Mouse (Mus musculus) lung, adult 2 months (tissue): ENCODE data around the gene Atg9a. TPM values are rescaled to one million over a fixed set of nuclear protein-coding genes. Genes with fewer than 3 reads are reported as not detected.

Source experiments
- DNase-seq: peaks from one replicate; pipeline ENCODE4 v3.0.0; 2022
- H3K4me1 ChIP-seq: fragments of 200-500 bp; 2 replicates; pipeline ENCODE4 v1.6.1; 2011; ENCODE audit warnings: low read length; ENCODE audit not compliant: control insufficient read depth, insufficient read depth
- H3K4me3 ChIP-seq: fragments of 200-500 bp; replicated peaks from 2 replicates; pipeline ENCODE3; 2011; ENCODE audit warnings: low read depth, mild to moderate bottlenecking, control low read depth, low read length; ENCODE audit errors: extremely low read depth
- CTCF ChIP-seq: fragments of 200-500 bp; IDR thresholded peaks from 2 replicates; pipeline ENCODE4 v1.5.1; 2011; ENCODE audit warnings: mild to moderate bottlenecking, low read length, control low read depth; ENCODE audit not compliant: insufficient read depth
- POLR2A ChIP-seq: fragments of 200-500 bp; IDR thresholded peaks from 2 replicates; pipeline ENCODE4 v1.6.1; 2011; ENCODE audit warnings: low read depth, mild to moderate bottlenecking, control low read depth, low read length, borderline replicate concordance; ENCODE audit errors: extremely low read depth
- whole genome bisulfite sequencing: fragments of 180-500 bp; shearing (Covaris S2); methylation state at CpG from one replicate; pipeline ENCODE4 v1.1.7; 2018; 5-methylcytosine and 5-hydroxymethylcytosine counted together
- polyA plus RNA-seq: library from polyadenylated mRNA; depleted of rRNA; stranded (reverse); fragments of >200 nt; gene quantifications from 2 replicates; pipeline ENCODE4 v1.2.3, GENCODE M21; 2012; rRNA removed

Gene Atg9a
- polyA plus RNA-seq, 1 experiment: 73.3 TPM

DNA sequence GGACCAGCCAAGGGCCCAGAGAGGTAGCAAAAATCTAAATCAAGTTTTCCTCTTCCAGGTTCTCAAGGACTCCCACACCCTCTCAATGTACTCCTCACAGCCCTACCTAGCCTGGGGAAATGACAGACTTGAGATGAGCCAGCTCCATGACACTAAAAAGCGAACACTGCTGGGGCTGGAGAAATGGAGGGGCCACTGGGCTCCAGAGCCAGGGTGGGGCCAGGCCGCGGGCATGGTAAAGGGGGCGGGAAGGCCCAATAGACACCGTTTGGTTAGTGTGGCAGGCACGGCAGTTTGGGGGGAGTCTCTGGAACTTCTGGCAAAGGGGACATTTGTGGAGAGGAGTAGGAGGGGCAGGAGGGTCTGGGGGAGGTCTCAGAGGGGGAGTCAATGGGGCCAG is 55.7 kb downstream of the Atg9a start:
- no peak for TF ChIP-seq CTCF
- no peak for TF ChIP-seq POLR2A
- WGBS: 72% methylated on average over 6 of the region's 6 CpGs
- Histone ChIP-seq H3K4me3 (no peak overlapping the region), H3K4me1 (peaks cover 3% of the 10 kb centered on the region; the same call in 1 of the 2 replicates)
- DNase-seq: no peak

DNA sequence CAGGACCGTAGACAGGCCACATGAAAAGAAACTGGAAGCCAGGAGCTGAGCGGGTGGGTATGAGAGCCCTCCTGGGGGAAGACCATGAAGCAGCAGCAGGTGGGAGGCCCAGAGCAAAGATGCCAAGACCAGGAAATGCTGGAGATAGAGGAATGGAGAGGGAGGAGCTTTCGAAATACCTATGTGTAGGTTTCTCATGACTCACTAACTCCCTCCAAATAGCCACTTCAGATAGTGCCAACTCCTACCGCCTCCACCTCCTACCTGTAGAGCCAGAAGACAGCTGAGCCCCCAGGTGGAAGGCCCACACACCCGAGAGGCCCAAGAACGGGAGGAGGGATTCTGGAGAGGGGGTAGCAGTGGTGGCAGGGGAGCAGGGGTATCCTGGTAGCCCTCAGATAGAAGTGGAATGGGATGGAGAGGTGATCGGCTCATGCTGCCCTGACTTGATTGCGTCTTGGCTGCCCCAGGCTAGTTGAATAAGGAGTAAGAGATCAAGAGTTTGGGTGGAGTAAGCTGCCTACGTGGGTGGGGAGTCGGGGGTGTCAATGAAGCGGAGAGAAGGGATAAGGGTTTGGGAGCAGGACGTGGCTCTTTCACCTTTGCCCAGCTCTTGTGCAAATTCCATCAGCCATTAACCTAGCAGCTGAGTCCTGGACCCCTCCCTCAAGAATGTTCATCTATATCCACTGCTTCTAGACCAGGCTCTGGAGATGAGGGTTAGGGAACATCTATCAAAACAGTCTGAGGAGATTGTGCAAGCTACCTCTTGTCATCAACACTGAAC is 58.4 kb downstream of the Atg9a start, which contains the start of gene Slc23a3:
TSS of gene Slc23a3 (minus strand) at position 470 of the 787 bp plus-strand sequence.
- TF ChIP-seq POLR2A (no peak), CTCF (no peak)
- no peak for DNase-seq
- 48% methylated on average over 12 of the region's 12 CpGs for WGBS
- H3K4me1 ChIP-seq: no peaks in the 10 kb centered on the region
- H3K4me3 ChIP-seq: no peak within 1 kb of the TSS

Other genes starting within 250 kb of the Atg9a start
- 0.54 and 1.2 TPM in 2 replicates for gene Ihh, start 240.5 kb downstream of the Atg9a start, polyA plus RNA-seq
- gene Nhej1, start 67.0 kb downstream of the Atg9a start, polyA plus RNA-seq: 1.8 and 2.7 TPM in 2 replicates
- 1.4 and 2.0 TPM in 2 replicates for gene Slc23a3, start 58.3 kb downstream of the Atg9a start, polyA plus RNA-seq
- gene Cnppd1, start 49.5 kb downstream of the Atg9a start, polyA plus RNA-seq: 57.6 and 64.3 TPM in 2 replicates
- 112 and 123 TPM in 2 replicates for gene Retreg2, start 49.4 kb downstream of the Atg9a start, polyA plus RNA-seq
- 59.4 and 68.0 TPM in 2 replicates for gene Zfand2b, start 23.6 kb downstream of the Atg9a start, polyA plus RNA-seq
- gene Abcb6, start 11.8 kb downstream of the Atg9a start, polyA plus RNA-seq: 14.6 and 18.7 TPM in 2 replicates
- gene Ankzf1, start within 50 bp of the Atg9a start, polyA plus RNA-seq: 15.4 and 20.0 TPM in 2 replicates
- gene Glb1l, start 18.6 kb upstream of the Atg9a start, polyA plus RNA-seq: 8.8 and 15.4 TPM in 2 replicates
- gene Stk16, start 18.6 kb upstream of the Atg9a start, polyA plus RNA-seq: 130 and 140 TPM in 2 replicates
- 36.6 and 103 TPM in 2 replicates for gene Tuba4a, start 27.7 kb upstream of the Atg9a start, polyA plus RNA-seq
- not detected in 2 replicates for gene A630095N17Rik, start 39.9 kb upstream of the Atg9a start, polyA plus RNA-seq
- gene Dnajb2, start 44.2 kb upstream of the Atg9a start, polyA plus RNA-seq: 54.5 and 56.1 TPM in 2 replicates
- gene Ptprn, start 72.3 kb upstream of the Atg9a start, polyA plus RNA-seq: 2.1 and 2.5 TPM in 2 replicates
- 1.2 and 2.5 TPM in 2 replicates for gene Resp18, start 86.2 kb upstream of the Atg9a start, polyA plus RNA-seq
- 104 and 129 TPM in 2 replicates for gene Dnpep, start 125.8 kb upstream of the Atg9a start, polyA plus RNA-seq
- 107 and 185 TPM in 2 replicates for gene Des, start 168.1 kb upstream of the Atg9a start, polyA plus RNA-seq
- 31.5 and 35.0 TPM in 2 replicates for gene Speg, start 183.1 kb upstream of the Atg9a start, polyA plus RNA-seq
- gene Gmppa, start 243.7 kb upstream of the Atg9a start, polyA plus RNA-seq: 106 and 125 TPM in 2 replicates